Mouse (Mus musculus): ENCODE measurements at regions not wholly inside any gene's neighbourhood (a gene's known extent, or its start where the extent isn't known, plus 50 kb on each side); places are given as distances from the start of the nearest gene placed in this dataset.
A peak's percentile ranks its signal among the peaks of the same experiment; 100 is the strongest.

DNA sequence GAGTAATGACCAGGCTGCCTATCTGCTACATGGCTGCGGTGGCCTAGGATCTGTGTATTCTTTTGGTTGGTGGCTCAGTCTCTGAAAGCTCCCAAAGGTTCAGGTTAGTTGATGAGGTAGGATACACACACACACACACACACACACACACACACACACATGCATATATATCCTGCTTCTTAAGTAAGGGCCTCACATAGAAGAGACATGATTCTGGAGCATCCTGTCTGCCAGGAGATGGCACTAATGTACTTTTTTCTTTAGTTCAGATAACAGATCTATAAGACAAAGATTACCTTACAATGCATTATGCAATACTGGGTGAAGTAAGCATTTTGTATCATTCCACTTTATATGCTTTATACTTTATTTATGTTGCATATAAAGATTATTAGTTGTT, 149.8 kb downstream of the Ankrd7 start:
- peak; percentile 24 for DNase-seq (ENCODE audit: low read depth, low spot score)

- no peak for DNase-seq (ENCODE audit: low read depth, low spot score)
Observed at GRCm38 (mm10) chr6:19018166-19018769, 152.2 kb downstream of the Ankrd7 start.

DNA sequence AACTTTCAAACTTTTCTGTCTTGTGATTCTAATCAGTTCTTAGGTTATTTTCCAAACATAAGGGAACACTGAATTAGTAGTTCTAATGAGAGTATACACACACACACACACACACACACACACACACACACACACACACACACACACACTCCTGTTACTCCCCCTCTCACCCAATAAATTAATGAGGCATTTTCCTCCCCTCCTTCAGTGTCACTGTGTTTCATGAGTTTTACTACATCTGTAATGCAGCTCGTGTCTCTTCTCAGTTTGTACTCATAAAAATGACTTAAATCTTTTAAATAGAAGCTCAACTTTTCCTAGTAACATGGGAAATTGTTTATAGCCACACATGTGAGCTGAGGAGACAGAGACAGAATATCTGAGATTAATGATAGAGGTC, 168.2 kb downstream of the Ankrd7 start:
- no peak for DNase-seq (ENCODE audit: low read depth, low spot score)

Data from ES-CJ7 (cell line).